Mouse (Mus musculus) urinary bladder, postnatal 4 days (tissue): ENCODE measurements around the gene Gjb3.

Experiments used
- DNase-seq, 2 experiments: peaks; one replicate each; pipeline ENCODE4 v3.0.0; 2021 to 2022; ENCODE audit warnings: low spot score in 2 of 2

Gene Gjb3

GRCm38 (mm10) chr4:127286907-127287306 is 43.7 kb downstream of the Gjb3 start:
- DNase-seq, result no peak

- no peak for DNase-seq
Measured at GRCm38 (mm10) chr4:127279241-127279640, 51.4 kb downstream of the Gjb3 start.

- DNase-seq, result no peak
Measured at GRCm38 (mm10) chr4:127278451-127279001, 52.1 kb downstream of the Gjb3 start.
